Mouse (Mus musculus): ENCODE results near the gene Hspbap1. TPM values are rescaled to one million over a fixed set of nuclear protein-coding genes. Genes with fewer than 3 reads are reported as not detected.

The Hspbap1 gene
- total and polyA plus RNA-seq, 3 experiments, result 7.2 to 9.6 TPM; not detected in 1

DNA sequence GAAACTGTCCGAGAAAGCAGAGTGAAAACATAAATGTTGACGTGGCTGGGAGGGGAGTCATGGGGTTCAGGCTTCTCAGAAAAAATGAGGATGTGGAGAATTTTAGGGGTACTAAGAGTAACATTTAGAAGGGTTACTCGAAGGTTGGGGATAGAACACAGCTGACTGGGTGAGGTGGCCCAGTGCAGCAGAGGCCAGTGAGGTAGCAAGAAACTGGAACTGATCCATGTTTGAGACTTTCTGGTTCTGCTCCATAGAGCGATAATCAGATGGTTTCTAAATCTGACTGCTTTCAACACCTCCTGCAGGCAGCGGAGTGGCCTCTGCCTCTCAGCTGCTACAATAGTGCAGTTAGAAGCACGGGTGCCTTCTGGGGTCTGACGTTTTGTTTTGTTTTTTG is 6.6 kb downstream of the Hspbap1 start:
- no peak overlapping the region for H3K27ac ChIP-seq (ENCODE audit: control insufficient read depth, low read depth, low read length)

GRCm38 (mm10) chr16:35777768-35778167 is 7.6 kb downstream of the Hspbap1 start:
- no peaks in the 10 kb centered on the region for H3K9me3 ChIP-seq (replicated peaks; ENCODE audit: insufficient read depth, low read length)
- peaks cover 0 to 6% of the 10 kb centered on the region in 2 experiments; a peak in 1 of 4 replicates for H3K36me3 ChIP-seq (ENCODE audit: control insufficient read depth in 1 of 2, insufficient read depth in 2 of 2, low read length in 2 of 2)
- peaks cover 0 to 3% of the 10 kb centered on the region in 2 experiments; a peak in 1 of 4 replicates for H3K4me1 ChIP-seq (ENCODE audit: control insufficient read depth in 1 of 2, insufficient read depth in 2 of 2, low read length in 2 of 2)
- H3K9ac ChIP-seq (ENCODE audit: control insufficient read depth, low read depth, low read length, poor library complexity, severe bottlenecking), result no peak overlapping the region
- H3K79me2 ChIP-seq (ENCODE audit: control insufficient read depth, insufficient read depth, low read length, poor library complexity), result peaks cover 2% of the 10 kb centered on the region; the same call in 1 of the 2 replicates
- H3K27ac ChIP-seq (ENCODE audit: control insufficient read depth, low read depth, low read length), result no peak overlapping the region
- no peak for TF ChIP-seq ZNF384 (IDR thresholded peaks at IDR 0.05; ENCODE audit: low read depth, low read length)
- H3K4me3 ChIP-seq (ENCODE audit: control insufficient read depth in 1 of 2, insufficient read depth in 1 of 2, low read depth in 2 of 2, low read length in 2 of 2), result no peak overlapping the region
- no peak for DNase-seq (ENCODE audit: low read depth, low spot score)
- H3K27me3 ChIP-seq (ENCODE audit: control insufficient read depth in 1 of 2, insufficient read depth in 2 of 2, low read length in 2 of 2), result no peaks in the 10 kb centered on the region

More for the DNA sequence above, 6.6 kb downstream of the Hspbap1 start:
- no peak overlapping the region for H3K4me3 ChIP-seq (ENCODE audit: control insufficient read depth in 1 of 2, insufficient read depth in 1 of 2, low read depth in 2 of 2, low read length in 2 of 2)
- no peaks in the 10 kb centered on the region for H3K27me3 ChIP-seq (ENCODE audit: control insufficient read depth in 1 of 2, insufficient read depth in 2 of 2, low read length in 2 of 2)
- no peak for TF ChIP-seq GABPA (IDR thresholded peaks at IDR 0.05; ENCODE audit: low read depth, low read length)
- no peak for TF ChIP-seq MXI1 (IDR thresholded peaks at IDR 0.05; ENCODE audit: low read depth, low read length)
- TF ChIP-seq RAD21 (IDR thresholded peaks at IDR 0.05; ENCODE audit: low read depth, low read length), result no peak
- TF ChIP-seq CHD1 (IDR thresholded peaks at IDR 0.05; ENCODE audit: low read depth, low read length), result no peak
- TF ChIP-seq NRF1 (IDR thresholded peaks at IDR 0.05; ENCODE audit: insufficient read depth, low read depth, low read length, poor library complexity, severe bottlenecking), result no peak
- TF ChIP-seq ETS1 (IDR thresholded peaks at IDR 0.05; ENCODE audit: low read depth, low read length), result no peak
- no peak for TF ChIP-seq SIN3A (IDR thresholded peaks at IDR 0.05; ENCODE audit: low read length)
- no peak for TF ChIP-seq TCF12 (IDR thresholded peaks at IDR 0.05; ENCODE audit: low read depth, low read length)
- no peak for TF ChIP-seq JUND (IDR thresholded peaks at IDR 0.05; ENCODE audit: low read depth, low read length)
- no peak for TF ChIP-seq CTCF (IDR thresholded peaks at IDR 0.05 in 2 of 3, conservative IDR thresholded peaks at IDR 0.05 in 1 of 3; ENCODE audit: control insufficient read depth in 1 of 3, insufficient read depth in 1 of 3, low read depth in 2 of 3, low read length in 3 of 3, poor library complexity in 1 of 3, severe bottlenecking in 1 of 3)
- TF ChIP-seq KAT2A (conservative IDR thresholded peaks at IDR 0.05; ENCODE audit: low read depth, low read length), result no peak
- no peak for TF ChIP-seq EP300 (IDR thresholded peaks at IDR 0.05; ENCODE audit: low read depth in 1 of 2, low read length in 2 of 2)
- peaks cover 2% of the 10 kb centered on the region; the same call in 1 of the 2 replicates for H3K79me2 ChIP-seq (ENCODE audit: control insufficient read depth, insufficient read depth, low read length, poor library complexity)
- DNase-seq (ENCODE audit: low read depth, low spot score), result no peak
- peaks cover 0 to 6% of the 10 kb centered on the region in 2 experiments; a peak in 1 of 4 replicates for H3K36me3 ChIP-seq (ENCODE audit: control insufficient read depth in 1 of 2, insufficient read depth in 2 of 2, low read length in 2 of 2)
- no peak overlapping the region for H3K9ac ChIP-seq (ENCODE audit: control insufficient read depth, low read depth, low read length, poor library complexity, severe bottlenecking)
- H3K4me1 ChIP-seq (ENCODE audit: control insufficient read depth in 1 of 2, insufficient read depth in 2 of 2, low read length in 2 of 2), result peaks cover 0 to 3% of the 10 kb centered on the region in 2 experiments; a peak in 1 of 4 replicates
- no peaks in the 10 kb centered on the region for H3K9me3 ChIP-seq (replicated peaks; ENCODE audit: insufficient read depth, low read length)

DNA sequence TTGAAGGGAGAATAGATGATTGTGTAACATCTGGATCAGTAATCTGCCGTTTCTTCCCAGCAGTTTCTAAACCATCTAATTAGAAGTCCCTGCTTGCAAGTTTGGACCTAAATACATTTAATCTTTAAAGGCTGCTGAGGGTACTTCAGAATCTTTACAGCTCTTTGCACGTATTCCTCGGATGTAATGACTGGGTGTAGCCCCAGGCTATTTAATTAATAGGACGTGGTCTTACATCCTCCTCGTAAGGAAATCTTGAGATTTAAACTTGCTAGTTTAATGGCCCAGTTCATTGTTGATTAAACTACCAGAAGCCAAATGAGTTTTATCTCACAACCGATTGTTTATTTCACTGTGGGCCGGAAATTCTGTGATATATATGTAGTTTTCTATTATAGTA is 9.5 kb downstream of the Hspbap1 start:
- Histone ChIP-seq H3K9me3 (replicated peaks; ENCODE audit: insufficient read depth, low read length) (no peaks in the 10 kb centered on the region), H3K4me3 (ENCODE audit: control insufficient read depth in 1 of 2, insufficient read depth in 1 of 2, low read depth in 2 of 2, low read length in 2 of 2) (no peak overlapping the region), H3K4me1 (ENCODE audit: control insufficient read depth in 1 of 2, insufficient read depth in 2 of 2, low read length in 2 of 2) (peaks cover 0 to 14% of the 10 kb centered on the region in 2 experiments; a peak in 3 of 4 replicates), H3K27me3 (ENCODE audit: control insufficient read depth in 1 of 2, insufficient read depth in 2 of 2, low read length in 2 of 2) (no peaks in the 10 kb centered on the region), H3K36me3 (ENCODE audit: control insufficient read depth in 1 of 2, insufficient read depth in 2 of 2, low read length in 2 of 2) (peaks cover 0 to 22% of the 10 kb centered on the region in 2 experiments; a peak in 2 of 4 replicates), H3K9ac (ENCODE audit: control insufficient read depth, low read depth, low read length, poor library complexity, severe bottlenecking) (no peak overlapping the region), H3K27ac (ENCODE audit: control insufficient read depth, low read depth, low read length) (no peak overlapping the region), H3K79me2 (ENCODE audit: control insufficient read depth, insufficient read depth, low read length, poor library complexity) (peaks cover 2% of the 10 kb centered on the region; the same call in 1 of the 2 replicates)
- no peak for DNase-seq (ENCODE audit: low read depth, low spot score)
- no peak for TF ChIP-seq MAX (IDR thresholded peaks at IDR 0.05; ENCODE audit: low read length)
- no peak for TF ChIP-seq UBTF (IDR thresholded peaks at IDR 0.05; ENCODE audit: borderline replicate concordance, insufficient read depth, low read depth, low read length)
- no peak for TF ChIP-seq NRF1 (IDR thresholded peaks at IDR 0.05; ENCODE audit: insufficient read depth, low read depth, low read length, poor library complexity, severe bottlenecking)
- TF ChIP-seq MAZ (IDR thresholded peaks at IDR 0.05; ENCODE audit: low read depth, low read length), result no peak
- no peak for TF ChIP-seq CHD2 (IDR thresholded peaks at IDR 0.05; ENCODE audit: low read length)
- TF ChIP-seq EP300 (IDR thresholded peaks at IDR 0.05; ENCODE audit: low read depth in 1 of 2, low read length in 2 of 2), result no peak
- no peak for TF ChIP-seq USF2 (IDR thresholded peaks at IDR 0.05; ENCODE audit: borderline replicate concordance in 1 of 2, insufficient read depth in 1 of 2, low read depth in 1 of 2, low read length in 2 of 2)
- TF ChIP-seq TBP (IDR thresholded peaks at IDR 0.05; ENCODE audit: low read depth, low read length), result no peak
- TF ChIP-seq ZC3H11A (IDR thresholded peaks at IDR 0.05; ENCODE audit: low read depth, low read length), result no peak
- no peak for TF ChIP-seq CTCF (IDR thresholded peaks at IDR 0.05 in 2 of 3, conservative IDR thresholded peaks at IDR 0.05 in 1 of 3; ENCODE audit: control insufficient read depth in 1 of 3, insufficient read depth in 1 of 3, low read depth in 2 of 3, low read length in 3 of 3, poor library complexity in 1 of 3, severe bottlenecking in 1 of 3)
- TF ChIP-seq TAL1 (IDR thresholded peaks at IDR 0.05; ENCODE audit: low read length), result no peak
- TF ChIP-seq GATA1 (IDR thresholded peaks at IDR 0.05; ENCODE audit: low read depth, low read length), result no peak
- TF ChIP-seq NELFE (IDR thresholded peaks at IDR 0.05; ENCODE audit: low read depth, low read length), result no peak
- no peak for TF ChIP-seq KAT2A (conservative IDR thresholded peaks at IDR 0.05; ENCODE audit: low read depth, low read length)

Measured in MEL (cell line).